Mouse (Mus musculus) left cerebral cortex, postnatal 25 days (tissue): ENCODE data around the gene Stxbp3. TPM values are rescaled to one million over a fixed set of nuclear protein-coding genes. Genes with fewer than 3 reads are reported as not detected.

ENCODE experiments used
- DNase-seq, 2 experiments: peaks; one replicate each; pipeline ENCODE4 v3.0.0; 2022; ENCODE audit warnings: low spot score in 2 of 2, mixed read lengths in 1 of 2
- intact Hi-C: fragments of 180-260 bp; cut with DNase I; formaldehyde crosslinking; loops from one replicate; pipeline ENCODE4 v1.15.1; 2025
- total RNA-seq, 2 experiments: library from RNA; stranded (reverse); gene quantifications; 2 replicates each; pipeline ENCODE4 v1.2.3; 2021

Stxbp3 gene
- total RNA-seq, 2 experiments from 2014 or later: 20.8 to 24.5 TPM

- no peak for DNase-seq
- intact Hi-C loops: no loop called here
Observed at GRCm38 (mm10) chr3:108778761-108779540, 61.4 kb downstream of the Stxbp3 start.

- intact Hi-C loops: loop anchor here (5.0 kb wide), 1 partner anchor 121 kb away; the partner anchor contains the start of gene Clcc1
Observed at GRCm38 (mm10) chr3:108772811-108773210, 67.5 kb downstream of the Stxbp3 start.

GRCm38 (mm10) chr3:108772211-108772610 lies 68.1 kb downstream of the Stxbp3 start:
- intact Hi-C loops: loop anchor here (5.0 kb wide), 1 partner anchor 120 kb away; the partner anchor contains the start of gene Clcc1
- peak; percentile 56 to 88 for DNase-seq

More at GRCm38 (mm10) chr3:108772811-108773210, 67.5 kb downstream of the Stxbp3 start:
- no peak for DNase-seq

- intact Hi-C loops: loop anchor here (1.0 to 5.0 kb wide), 3 partner anchors 48 to 119 kb away; partner anchors contain the start of genes Clcc1 and Gpsm2
Observed at GRCm38 (mm10) chr3:108770725-108771368, 69.5 kb downstream of the Stxbp3 start.

GRCm38 (mm10) chr3:108769547-108769946 lies 70.8 kb downstream of the Stxbp3 start:
- no peak for DNase-seq
- intact Hi-C loops: no loop called here

More at GRCm38 (mm10) chr3:108770725-108771368, 69.5 kb downstream of the Stxbp3 start:
- peak; percentile 75 to 86 for DNase-seq

- no peak for DNase-seq
- intact Hi-C loops: no loop called here
Observed at GRCm38 (mm10) chr3:108767416-108767815, 72.9 kb downstream of the Stxbp3 start.

- no peak for DNase-seq
- intact Hi-C loops: no loop called here
Observed at GRCm38 (mm10) chr3:108766943-108767342, 73.4 kb downstream of the Stxbp3 start.

GRCm38 (mm10) chr3:108765476-108765875 lies 74.8 kb downstream of the Stxbp3 start:
- intact Hi-C loops: no loop called here
- no peak for DNase-seq

GRCm38 (mm10) chr3:108764976-108765375 lies 75.3 kb downstream of the Stxbp3 start:
- no peak for DNase-seq
- intact Hi-C loops: no loop called here

- intact Hi-C loops: no loop called here
- DNase-seq: no peak
Observed at GRCm38 (mm10) chr3:108763691-108764090, 76.6 kb downstream of the Stxbp3 start.

GRCm38 (mm10) chr3:108762597-108763111 lies 77.7 kb downstream of the Stxbp3 start:
- DNase-seq: peak; percentile 39 to 88

GRCm38 (mm10) chr3:108759566-108760420 lies 80.5 kb downstream of the Stxbp3 start:
- intact Hi-C loops: no loop called here
- peak in 1 of 2 experiments; percentile 42 for DNase-seq

More at GRCm38 (mm10) chr3:108762597-108763111, 77.7 kb downstream of the Stxbp3 start:
- intact Hi-C loops: no loop called here

GRCm38 (mm10) chr3:108757570-108757969 lies 82.8 kb downstream of the Stxbp3 start:
- no peak for DNase-seq
- intact Hi-C loops: no loop called here

GRCm38 (mm10) chr3:108756131-108756530 lies 84.2 kb downstream of the Stxbp3 start:
- no peak for DNase-seq
- intact Hi-C loops: no loop called here

GRCm38 (mm10) chr3:108755542-108755941 lies 84.8 kb downstream of the Stxbp3 start:
- intact Hi-C loops: no loop called here
- DNase-seq: no peak

GRCm38 (mm10) chr3:108754541-108754940 lies 85.8 kb downstream of the Stxbp3 start:
- no peak for DNase-seq
- intact Hi-C loops: no loop called here

GRCm38 (mm10) chr3:108751691-108752090 lies 88.6 kb downstream of the Stxbp3 start:
- DNase-seq: no peak
- intact Hi-C loops: no loop called here

GRCm38 (mm10) chr3:108751061-108751460 lies 89.3 kb downstream of the Stxbp3 start:
- no peak for DNase-seq
- intact Hi-C loops: no loop called here

GRCm38 (mm10) chr3:108744060-108744459 lies 96.3 kb downstream of the Stxbp3 start:
- intact Hi-C loops: no loop called here
- DNase-seq: no peak
